Mouse (Mus musculus) neural tube, embryonic 12.5 days (tissue): ENCODE results near the gene Tbx6. TPM values are rescaled to one million over a fixed set of nuclear protein-coding genes. Genes with fewer than 3 reads are reported as not detected.

Experiments used
- ATAC-seq: fragments of 200-750 bp; cut with Nextera tagmentation; 2 replicates; pipeline ENCODE4 v1.8.0; 2017; ENCODE audit warnings: low read depth, mild to moderate bottlenecking, moderate TSS enrichment, moderate library complexity; ENCODE audit not compliant: low FRiP score
- H3K27ac ChIP-seq: fragments of 300-500 bp; sonication (generic); 2 replicates; pipeline ENCODE4 v1.5.1; 2016
- H3K27me3 ChIP-seq: fragments of 300-500 bp; sonication (generic); replicated peaks from 2 replicates; pipeline ENCODE4 v1.6.1; 2016; ENCODE audit warnings: mild to moderate bottlenecking
- H3K36me3 ChIP-seq: fragments of 300-500 bp; sonication (generic); 2 replicates; pipeline ENCODE4 v1.6.1; 2016; ENCODE audit warnings: mild to moderate bottlenecking
- H3K4me1 ChIP-seq: fragments of 300-500 bp; sonication (generic); 2 replicates; pipeline ENCODE4 v1.6.1; 2016
- H3K4me2 ChIP-seq: fragments of 300-500 bp; sonication (generic); replicated peaks from 2 replicates; pipeline ENCODE4 v1.6.1; 2016; ENCODE audit warnings: mild to moderate bottlenecking
- H3K4me3 ChIP-seq: fragments of 300-500 bp; sonication (generic); 2 replicates; pipeline ENCODE4 v1.5.1; 2016
- H3K9ac ChIP-seq: fragments of 300-500 bp; sonication (generic); 2 replicates; pipeline ENCODE4 v1.6.1; 2016; ENCODE audit warnings: mild to moderate bottlenecking
- H3K9me3 ChIP-seq: fragments of 300-500 bp; sonication (generic); 2 replicates; pipeline ENCODE4 v1.6.1; 2016; ENCODE audit warnings: mild to moderate bottlenecking
- WGBS: fragments of 180-500 bp; shearing (Covaris S2); methylation state at CpG from one replicate; pipeline ENCODE4 v1.1.7; 2016; 5-methylcytosine and 5-hydroxymethylcytosine counted together
- polyA plus RNA-seq: library from polyadenylated mRNA; unstranded; fragments of >200 nt; fragmentation: Nextera tagmentation; extraction: Ambion mirVana; gene quantifications from 2 replicates; pipeline ENCODE4 v1.2.1, GENCODE M21; 2016

Tbx6 gene
- polyA plus RNA-seq = 0.68 and 0.72 TPM in 2 replicates

DNA sequence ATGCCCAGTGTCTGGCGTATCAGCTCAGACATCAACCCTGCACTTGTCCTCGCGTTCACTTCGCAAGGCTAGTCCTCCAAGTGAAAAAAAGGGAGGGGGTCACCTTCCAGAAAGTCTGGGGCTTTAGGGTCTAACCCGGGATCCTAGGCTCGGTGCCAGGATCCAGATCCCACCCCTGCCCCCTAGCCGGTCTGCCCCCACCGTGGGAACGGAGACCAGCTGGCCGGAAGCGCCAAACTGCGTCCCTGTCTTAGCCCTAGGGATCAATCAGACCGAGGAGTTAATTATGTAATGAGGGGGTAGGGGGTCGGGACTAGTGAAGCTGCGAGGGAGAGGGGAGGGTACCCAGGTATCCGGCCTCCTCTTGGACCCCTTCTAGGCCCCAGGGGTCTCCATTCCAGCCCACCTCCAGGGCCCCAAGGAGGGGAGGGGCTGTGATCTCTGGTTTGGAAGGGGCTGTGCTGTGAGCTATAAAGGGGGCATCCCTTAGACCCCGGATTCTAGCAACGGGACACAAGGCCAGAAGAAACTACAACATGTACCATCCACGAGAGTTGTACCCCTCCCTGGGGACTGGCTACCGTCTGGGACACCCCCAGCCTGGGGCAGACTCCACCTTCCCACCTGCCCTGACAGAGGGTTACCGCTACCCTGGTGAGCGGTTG lies at the start of gene Tbx6:
TSS of gene Tbx6 (plus strand) at position 513 of the 665 bp plus-strand sequence.
- WGBS = 4% methylated on average over 22 of the region's 22 CpGs
- Histone ChIP-seq H3K36me3 (peaks cover 36% of the 10 kb centered on the region), H3K27ac (peak within 1 kb of the TSS; percentile 62; the same call in 1 of the 2 replicates), H3K9me3 (no peaks in the 10 kb centered on the region), H3K9ac (peak within 1 kb of the TSS; percentile 54), H3K4me3 (peak within 1 kb of the TSS; percentile 38), H3K4me2 (peak within 1 kb of the TSS; percentile 71), H3K4me1 (peaks cover 35% of the 10 kb centered on the region), H3K27me3 (no peaks in the 10 kb centered on the region)
- peak; percentile 23 for ATAC-seq

DNA sequence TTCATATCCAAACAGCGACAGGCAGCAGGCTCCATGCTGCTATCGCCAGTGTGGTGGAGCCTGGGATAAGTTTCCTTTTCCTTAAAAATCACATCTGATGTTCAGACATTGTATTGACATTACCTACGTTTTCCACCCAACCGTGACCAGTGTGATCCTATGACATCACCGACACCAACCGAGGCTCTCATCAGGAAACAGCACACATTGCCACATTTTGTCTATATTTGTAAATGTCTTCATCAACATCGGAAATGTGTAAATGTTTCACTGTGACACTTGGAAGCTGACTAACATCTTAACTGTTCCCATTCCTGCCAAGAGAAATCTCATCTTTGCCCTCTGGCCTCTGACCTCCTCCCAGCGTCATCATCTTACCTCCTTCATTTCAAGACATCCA lies 45.2 kb upstream of the Tbx6 start:
- no peaks in the 10 kb centered on the region for H3K9me3 ChIP-seq
- 87% methylated on average over 8 of the region's 8 CpGs for WGBS

DNA sequence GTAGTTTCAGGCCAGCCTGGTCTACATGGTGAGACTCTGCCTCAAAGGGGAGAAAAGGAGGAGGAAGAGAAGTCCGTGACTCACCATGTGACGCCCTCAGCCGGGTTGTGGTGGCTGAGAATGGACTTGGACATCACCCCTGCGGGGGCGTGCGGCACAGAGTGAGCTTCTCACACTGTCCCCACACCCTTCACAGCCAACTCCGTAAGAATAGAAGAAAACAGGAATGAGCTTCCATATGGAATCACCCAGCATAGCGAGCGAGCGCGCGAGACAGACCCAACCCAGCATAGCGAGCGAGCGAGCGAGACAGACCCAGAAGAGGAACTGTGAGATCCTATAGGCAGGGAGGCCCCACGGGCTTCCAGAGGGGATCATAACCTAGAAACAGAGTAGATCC lies 41.7 kb upstream of the Tbx6 start:
- 87% methylated on average over 17 of the region's 17 CpGs for WGBS
- H3K36me3 ChIP-seq = no peaks in the 10 kb centered on the region
- H3K9me3 ChIP-seq = no peaks in the 10 kb centered on the region
- H3K9ac ChIP-seq = no peak overlapping the region
- no peak overlapping the region for H3K27ac ChIP-seq
- no peak overlapping the region for H3K4me2 ChIP-seq
- H3K4me1 ChIP-seq = no peaks in the 10 kb centered on the region
- H3K4me3 ChIP-seq = no peak overlapping the region
- no peak for ATAC-seq
- no peaks in the 10 kb centered on the region for H3K27me3 ChIP-seq

More for the DNA sequence above, 45.2 kb upstream of the Tbx6 start:
- Histone ChIP-seq H3K27ac (no peak overlapping the region), H3K4me3 (no peak overlapping the region), H3K36me3 (no peaks in the 10 kb centered on the region), H3K27me3 (no peaks in the 10 kb centered on the region), H3K4me2 (no peak overlapping the region), H3K9ac (no peak overlapping the region), H3K4me1 (no peaks in the 10 kb centered on the region)
- ATAC-seq = no peak

DNA sequence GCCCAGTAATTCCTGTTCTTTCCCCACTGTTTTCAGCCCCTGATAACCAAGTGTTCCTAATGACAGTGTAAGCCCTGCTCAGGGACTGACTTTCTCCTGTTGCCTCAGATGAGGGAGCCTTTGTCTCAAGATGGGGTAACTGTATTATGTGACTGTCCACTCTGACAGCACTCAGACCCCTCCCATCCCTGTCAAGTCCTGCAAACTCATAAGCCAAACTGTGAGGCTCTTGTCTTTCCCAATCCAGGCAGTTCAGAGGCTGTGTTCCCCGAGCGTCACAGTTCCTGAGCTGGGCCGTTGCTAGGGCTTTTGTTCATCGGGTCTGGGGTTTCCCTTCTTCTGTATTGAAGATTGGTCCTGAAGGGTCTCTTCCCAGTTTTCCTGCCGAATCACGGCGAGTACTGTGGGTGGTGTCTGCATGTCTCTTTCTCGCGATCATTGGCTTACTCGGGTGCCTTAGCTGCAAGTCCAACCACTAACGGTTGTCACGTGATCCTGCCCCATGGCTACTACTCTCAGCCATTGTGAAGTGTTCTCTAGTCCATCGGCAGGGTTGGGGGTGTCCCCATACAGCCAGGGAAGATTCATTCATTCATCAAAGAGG lies 41.0 kb upstream of the Tbx6 start:
- no peak for ATAC-seq
- WGBS = 83% methylated on average over 13 of the region's 13 CpGs

DNA sequence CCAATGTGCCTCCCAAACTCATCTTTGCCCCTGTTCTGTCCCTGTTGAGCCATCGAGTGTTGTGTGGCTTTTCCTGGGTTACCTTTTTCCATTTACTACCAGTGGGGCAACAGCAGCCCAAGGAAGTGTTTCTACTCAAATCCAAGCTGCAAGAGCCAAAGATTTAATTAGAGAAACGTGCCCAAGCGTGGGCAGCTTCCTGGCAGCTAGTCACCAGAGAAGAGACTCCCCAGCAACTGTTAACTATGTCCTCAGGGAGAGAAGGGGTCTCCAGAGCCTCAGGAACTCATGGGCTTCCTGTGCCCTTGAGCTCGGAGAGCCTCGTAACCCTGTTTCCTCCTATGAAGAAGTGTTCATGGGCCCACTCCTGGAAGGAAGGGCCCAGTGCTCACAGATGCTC lies 40.3 kb upstream of the Tbx6 start:
- Histone ChIP-seq H3K9ac (no peak overlapping the region), H3K4me2 (no peak overlapping the region), H3K4me3 (no peak overlapping the region), H3K27me3 (no peaks in the 10 kb centered on the region), H3K4me1 (no peaks in the 10 kb centered on the region), H3K27ac (no peak overlapping the region), H3K36me3 (no peaks in the 10 kb centered on the region), H3K9me3 (no peaks in the 10 kb centered on the region)
- no peak for ATAC-seq
- 85% methylated on average over 5 of the region's 5 CpGs for WGBS

More for the DNA sequence above, 41.0 kb upstream of the Tbx6 start:
- H3K9ac ChIP-seq = no peak overlapping the region
- H3K4me2 ChIP-seq = no peak overlapping the region
- H3K27ac ChIP-seq = no peak overlapping the region
- no peaks in the 10 kb centered on the region for H3K27me3 ChIP-seq
- no peaks in the 10 kb centered on the region for H3K4me1 ChIP-seq
- no peak overlapping the region for H3K4me3 ChIP-seq
- H3K9me3 ChIP-seq = no peaks in the 10 kb centered on the region
- H3K36me3 ChIP-seq = no peaks in the 10 kb centered on the region

DNA sequence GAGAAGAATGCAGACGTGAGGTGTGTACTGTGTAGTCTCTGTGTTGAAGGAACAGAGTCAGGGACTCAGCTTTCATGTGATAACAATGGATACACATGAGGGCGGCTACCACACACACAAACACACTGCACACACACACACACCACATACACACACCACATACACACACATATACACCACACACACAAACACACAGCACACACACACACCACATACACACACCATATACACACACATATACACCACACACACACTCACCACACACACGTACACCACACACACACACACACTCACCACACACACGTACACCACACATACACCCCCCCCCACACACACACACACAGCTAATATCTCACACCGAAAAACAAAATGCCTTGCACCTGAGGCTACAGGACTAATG lies 39.8 kb upstream of the Tbx6 start:
- Histone ChIP-seq H3K27me3 (no peaks in the 10 kb centered on the region), H3K27ac (no peak overlapping the region), H3K9ac (no peak overlapping the region), H3K4me3 (no peak overlapping the region), H3K4me1 (no peaks in the 10 kb centered on the region), H3K4me2 (no peak overlapping the region), H3K36me3 (no peaks in the 10 kb centered on the region), H3K9me3 (no peaks in the 10 kb centered on the region)
- WGBS = 86% methylated on average over 5 of the region's 5 CpGs
- no peak for ATAC-seq

DNA sequence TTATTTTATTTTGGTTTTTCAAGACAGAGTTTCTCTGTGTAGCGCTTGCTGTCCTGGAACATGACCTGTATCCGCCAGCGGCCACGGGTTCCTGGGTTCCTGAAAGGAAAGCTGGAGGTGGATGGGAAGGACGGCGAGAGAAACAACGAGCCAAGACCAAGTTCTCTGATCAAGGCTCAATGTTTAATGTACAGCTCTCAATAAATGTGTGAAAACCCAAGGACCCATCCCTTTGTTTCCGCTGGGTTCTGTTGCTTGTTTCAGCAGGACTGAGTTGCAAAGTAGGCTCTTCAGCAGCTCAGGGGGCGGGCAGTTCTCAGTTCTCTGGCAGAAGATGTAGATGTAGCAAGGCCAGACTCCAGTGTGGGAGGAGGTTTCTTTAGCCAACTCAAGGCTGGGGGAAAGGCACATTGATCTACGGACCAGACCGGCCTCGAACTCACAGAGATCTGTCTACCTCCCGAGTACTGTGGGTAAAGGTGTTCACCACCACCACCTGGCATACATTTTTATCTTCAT lies 39.3 kb upstream of the Tbx6 start:
- no peak for ATAC-seq
- no peaks in the 10 kb centered on the region for H3K4me1 ChIP-seq
- H3K27me3 ChIP-seq = no peaks in the 10 kb centered on the region
- no peak overlapping the region for H3K4me3 ChIP-seq
- H3K9ac ChIP-seq = no peak overlapping the region
- 92% methylated on average over 13 of the region's 13 CpGs for WGBS
- no peaks in the 10 kb centered on the region for H3K36me3 ChIP-seq
- no peak overlapping the region for H3K4me2 ChIP-seq
- H3K9me3 ChIP-seq = no peaks in the 10 kb centered on the region
- no peak overlapping the region for H3K27ac ChIP-seq

DNA sequence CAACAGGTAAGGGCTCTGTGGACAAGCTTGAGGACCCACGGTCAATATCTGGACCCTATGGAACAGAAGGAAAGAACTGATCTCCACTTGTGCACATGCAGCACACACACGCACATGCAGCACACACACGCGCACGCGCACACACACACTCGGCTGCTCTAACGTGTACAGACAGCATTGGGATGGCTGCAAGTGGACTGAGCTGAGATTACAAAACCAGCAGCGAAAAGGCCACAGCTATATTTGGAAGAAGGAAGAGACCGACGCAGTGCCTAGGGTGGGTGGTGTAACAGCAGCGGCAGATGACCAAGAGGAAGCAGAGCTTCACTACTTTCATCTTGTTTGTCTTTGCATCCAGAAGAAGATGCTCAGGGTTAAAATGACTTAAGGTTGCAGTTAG lies 35.2 kb upstream of the Tbx6 start:
- Histone ChIP-seq H3K4me1 (no peaks in the 10 kb centered on the region), H3K9ac (no peak overlapping the region), H3K27me3 (no peaks in the 10 kb centered on the region), H3K27ac (no peak overlapping the region), H3K36me3 (no peaks in the 10 kb centered on the region), H3K4me2 (no peak overlapping the region), H3K4me3 (no peak overlapping the region), H3K9me3 (no peaks in the 10 kb centered on the region)
- no peak for ATAC-seq
- 94% methylated on average over 12 of the region's 12 CpGs for WGBS

DNA sequence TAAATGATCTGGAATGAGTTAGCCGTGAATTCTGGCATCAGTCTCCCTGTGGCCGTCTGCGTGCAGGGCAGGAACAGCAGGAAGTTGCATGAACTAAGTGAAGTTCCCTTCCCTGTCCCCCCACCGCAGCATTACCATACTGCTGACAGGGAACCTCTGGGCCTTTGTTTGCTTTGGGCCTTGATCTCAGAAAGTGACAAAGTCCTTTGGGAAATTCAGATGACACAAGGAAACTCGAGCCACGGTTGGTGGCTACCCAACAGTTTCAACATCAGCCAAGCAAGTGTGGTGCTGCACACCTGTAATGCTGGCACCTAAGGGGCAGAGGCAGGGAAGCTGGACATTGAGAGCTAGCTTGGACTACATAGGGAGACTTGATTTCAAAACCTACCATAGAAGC lies 34.5 kb upstream of the Tbx6 start:
- H3K4me2 ChIP-seq = no peak overlapping the region
- H3K36me3 ChIP-seq = no peaks in the 10 kb centered on the region
- ATAC-seq = no peak
- no peak overlapping the region for H3K27ac ChIP-seq
- 37% methylated on average over 6 of the region's 6 CpGs for WGBS
- no peaks in the 10 kb centered on the region for H3K4me1 ChIP-seq
- H3K27me3 ChIP-seq = no peaks in the 10 kb centered on the region
- no peaks in the 10 kb centered on the region for H3K9me3 ChIP-seq
- H3K9ac ChIP-seq = no peak overlapping the region
- no peak overlapping the region for H3K4me3 ChIP-seq

DNA sequence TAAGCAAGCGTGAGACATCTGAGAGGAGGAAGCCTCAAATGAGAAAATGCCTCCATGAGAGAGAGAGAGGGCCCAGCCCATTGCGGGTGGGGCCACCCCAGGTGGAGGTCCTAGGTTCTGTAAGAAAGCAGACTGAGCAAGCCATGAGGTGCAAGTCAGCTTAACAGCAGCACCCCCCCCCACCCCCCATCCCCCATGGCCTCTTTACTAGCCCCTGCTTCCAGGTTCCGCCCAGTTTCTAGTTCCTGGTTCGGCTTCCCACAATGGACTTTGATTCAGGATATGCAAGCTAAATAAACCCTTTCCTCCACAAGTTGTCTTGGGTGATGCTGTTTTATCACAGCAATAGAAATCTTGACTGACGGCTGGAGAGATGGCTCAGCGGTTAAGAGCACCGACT lies 32.5 kb upstream of the Tbx6 start:
- WGBS = 77% methylated on average over 7 of the region's 7 CpGs
- no peak overlapping the region for H3K4me2 ChIP-seq

DNA sequence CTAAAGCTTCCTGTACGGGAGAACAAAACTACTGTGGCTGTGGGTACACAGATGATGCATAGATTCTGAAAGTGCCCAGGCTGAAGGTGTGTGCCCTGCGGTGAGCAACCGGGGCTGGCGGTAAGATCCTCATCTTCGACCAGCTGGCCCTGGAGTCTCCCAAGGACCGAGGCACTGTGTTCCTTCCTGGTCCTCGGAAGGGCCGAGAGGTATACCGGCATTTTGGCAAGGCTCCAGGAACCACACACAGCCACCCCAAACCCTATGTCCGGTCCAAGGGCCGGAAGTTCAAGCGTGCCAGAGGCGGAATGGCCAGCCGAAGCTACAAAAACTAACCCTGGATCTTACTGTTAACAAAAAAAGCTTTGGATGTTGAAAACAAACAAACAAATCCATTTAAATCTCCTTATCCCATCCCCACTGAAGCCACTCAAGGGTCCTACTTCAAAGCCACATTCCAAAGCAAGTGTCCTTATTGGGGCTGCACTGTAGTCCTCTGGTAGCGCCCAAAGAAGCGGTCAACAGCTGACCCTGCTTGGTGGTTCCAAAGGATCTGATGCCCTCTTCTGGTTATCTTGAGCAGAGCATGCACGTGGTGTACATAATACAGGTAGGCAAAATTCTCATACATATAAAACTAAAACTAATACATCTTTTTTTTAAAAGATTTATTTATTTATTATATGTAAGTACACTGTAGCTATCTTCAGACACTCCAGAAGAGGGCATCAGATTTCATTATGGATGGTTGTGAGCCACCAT lies 31.5 kb upstream of the Tbx6 start:
- no peaks in the 10 kb centered on the region for H3K9me3 ChIP-seq
- no peak overlapping the region for H3K4me2 ChIP-seq
- 96% methylated on average over 17 of the region's 17 CpGs for WGBS
- no peak overlapping the region for H3K9ac ChIP-seq
- no peaks in the 10 kb centered on the region for H3K36me3 ChIP-seq
- 0 out of 2 replicates have a peak, but pooled peaks cover 3% of the 10 kb centered on the region for H3K4me1 ChIP-seq
- no peak overlapping the region for H3K27ac ChIP-seq
- no peak for ATAC-seq
- no peak overlapping the region for H3K4me3 ChIP-seq
- no peaks in the 10 kb centered on the region for H3K27me3 ChIP-seq

More for the DNA sequence above, 32.5 kb upstream of the Tbx6 start:
- Histone ChIP-seq H3K27ac (no peak overlapping the region), H3K9me3 (no peaks in the 10 kb centered on the region), H3K27me3 (no peaks in the 10 kb centered on the region), H3K36me3 (no peaks in the 10 kb centered on the region), H3K4me1 (no peaks in the 10 kb centered on the region), H3K9ac (no peak overlapping the region), H3K4me3 (no peak overlapping the region)
- ATAC-seq = no peak

DNA sequence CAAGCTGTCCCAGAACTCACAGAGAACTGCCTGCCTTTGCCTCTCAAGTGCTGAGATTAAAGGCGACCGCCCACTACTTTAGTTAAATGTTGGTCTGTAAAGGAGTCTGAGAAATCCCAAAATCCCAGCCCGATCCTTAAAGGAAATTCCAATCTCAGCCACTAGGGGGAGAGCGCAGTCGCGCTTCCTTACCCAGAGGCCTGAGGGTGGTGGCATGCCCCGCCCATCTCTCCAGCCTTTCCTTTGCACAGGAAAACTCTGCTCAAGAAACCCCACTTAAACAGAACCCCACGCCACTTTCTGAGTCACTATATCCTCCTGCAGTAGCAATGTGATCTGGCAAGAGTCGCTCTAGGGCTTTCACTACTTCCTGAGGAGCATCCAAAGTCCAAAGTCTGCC lies 26.4 kb upstream of the Tbx6 start:
- H3K4me1 ChIP-seq = peaks cover 6% of the 10 kb centered on the region; the same call in 1 of the 2 replicates
- ATAC-seq = peak; percentile 48
- H3K9me3 ChIP-seq = no peaks in the 10 kb centered on the region
- 1% methylated on average over 9 of the region's 9 CpGs for WGBS
- H3K27ac ChIP-seq = no peak overlapping the region
- H3K4me3 ChIP-seq = no peak overlapping the region
- no peaks in the 10 kb centered on the region for H3K36me3 ChIP-seq
- H3K9ac ChIP-seq = no peak overlapping the region
- H3K27me3 ChIP-seq = no peaks in the 10 kb centered on the region
- H3K4me2 ChIP-seq = peak overlapping the region; percentile 32; the same call in 1 of the 2 replicates
